Mouse (Mus musculus) kidney, postnatal 0 days (tissue): Measurements from ENCODE around the gene Cars2. TPM values are rescaled to one million over a fixed set of nuclear protein-coding genes. Genes with fewer than 3 reads are reported as not detected.
A peak's percentile ranks its signal among the peaks of the same experiment; 100 is the strongest.
"Not testable (repeated sequence)": the region's sequence is repeated elsewhere in the genome, so short reads cannot be mapped to it uniquely, and the experiment has no call there.

Experiments
- ATAC-seq: fragments of 200-750 bp; cut with Nextera tagmentation; replicated peaks from 2 replicates; pipeline ENCODE4 v1.8.0; 2017; ENCODE audit warnings: low read depth, moderate number of reproducible peaks, moderate TSS enrichment, moderate library complexity; ENCODE audit not compliant: low FRiP score
- DNase-seq: peaks from one replicate; pipeline ENCODE4 v3.0.0-alpha.2; 2016; ENCODE audit warnings: low spot score
- H3K27ac ChIP-seq: fragments of 300-500 bp; sonication (generic); 2 replicates; pipeline ENCODE4 v1.5.1; 2014; ENCODE audit warnings: mild to moderate bottlenecking
- H3K27me3 ChIP-seq: fragments of 300-500 bp; sonication (generic); 2 replicates; pipeline ENCODE4 v1.6.1; 2014; ENCODE audit warnings: low read length, mixed read lengths; ENCODE audit not compliant: insufficient read depth
- H3K36me3 ChIP-seq: fragments of 300-500 bp; sonication (generic); 2 replicates; pipeline ENCODE4 v1.6.1; 2014; ENCODE audit warnings: low read length, mixed read lengths; ENCODE audit not compliant: insufficient read depth
- H3K4me1 ChIP-seq: fragments of 300-500 bp; sonication (generic); replicated peaks from 2 replicates; pipeline ENCODE4 v1.6.1; 2014; ENCODE audit warnings: antibody characterized with exemption, low read length, mixed read lengths; ENCODE audit not compliant: insufficient read depth
- H3K4me2 ChIP-seq: fragments of 300-500 bp; sonication (generic); 2 replicates; pipeline ENCODE4 v1.6.1; 2014; ENCODE audit warnings: mild to moderate bottlenecking, low read length, moderate library complexity, mixed read lengths
- H3K4me3 ChIP-seq: fragments of 300-500 bp; sonication (generic); replicated peaks from 2 replicates; pipeline ENCODE4 v1.5.1; 2014; ENCODE audit warnings: low read depth, low read length
- H3K9ac ChIP-seq: fragments of 300-500 bp; sonication (generic); 2 replicates; pipeline ENCODE4 v1.6.1; 2014; ENCODE audit warnings: low read depth, low read length
- H3K9me3 ChIP-seq: fragments of 300-500 bp; sonication (generic); replicated peaks from 2 replicates; pipeline ENCODE4 v1.6.1; 2016; ENCODE audit warnings: low read length, inconsistent platforms, mixed read lengths
- CTCF ChIP-seq: IDR thresholded peaks from 2 replicates; pipeline ENCODE4 v1.5.1; 2016; ENCODE audit warnings: antibody characterized with exemption, low read depth, mild to moderate bottlenecking, moderate library complexity
- WGBS: fragments of 180-500 bp; shearing (Covaris S2); extraction: QIAGEN DNeasy Blood & Tissue Kit; methylation state at CpG from one replicate; pipeline ENCODE4 v1.1.7; 2014; 5-methylcytosine and 5-hydroxymethylcytosine counted together
- polyA plus RNA-seq: library from polyadenylated mRNA; unstranded; fragments of >200 nt; fragmentation: Nextera tagmentation; extraction: Ambion mirVana; gene quantifications from 2 replicates; pipeline ENCODE4 v1.2.1, GENCODE M21; 2015

Cars2 gene
- polyA plus RNA-seq, 1 experiment from 2014 or later: 16.7 TPM

DNA sequence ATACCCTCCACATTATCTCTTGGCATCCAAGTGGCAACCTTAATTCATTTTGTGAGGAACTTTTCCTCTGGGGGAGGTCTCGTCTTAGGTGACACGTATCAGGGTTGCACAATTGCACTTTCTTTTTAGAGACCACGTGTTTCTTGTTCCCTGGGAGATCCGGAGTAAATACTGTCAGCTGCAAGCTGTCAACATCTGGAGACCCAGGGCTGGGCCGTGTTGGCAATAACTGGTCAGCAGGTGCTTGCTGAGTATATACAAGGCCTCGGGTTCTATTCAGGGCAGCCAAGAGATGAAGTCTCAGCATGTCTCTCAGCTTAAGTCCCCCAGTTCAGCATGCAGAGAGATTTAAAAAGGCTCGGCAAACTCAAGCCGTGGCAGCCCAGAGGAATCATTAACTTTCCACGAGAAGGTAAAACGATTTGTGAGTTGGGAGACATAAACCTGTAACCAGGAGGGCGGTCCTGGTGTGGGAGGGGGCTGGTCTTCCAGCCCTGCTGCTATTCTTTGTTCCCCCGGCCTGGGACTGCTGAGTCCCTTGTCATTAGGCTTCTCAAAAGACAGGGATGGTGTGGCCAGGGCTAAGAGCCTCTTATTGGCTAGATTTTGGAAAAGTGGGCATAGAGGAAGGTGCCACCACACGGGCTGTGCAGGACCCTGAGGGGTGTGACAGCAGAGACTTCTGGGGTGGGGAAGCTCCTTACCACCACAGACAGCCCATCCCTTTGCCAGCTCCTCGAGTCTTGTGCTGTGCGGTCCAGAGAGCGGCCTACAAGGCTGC lies 25.2 kb upstream of the Cars2 start:
- no peaks in the 10 kb centered on the region for H3K9me3 ChIP-seq
- DNase-seq: peak; percentile 64
- no peak for ATAC-seq

DNA sequence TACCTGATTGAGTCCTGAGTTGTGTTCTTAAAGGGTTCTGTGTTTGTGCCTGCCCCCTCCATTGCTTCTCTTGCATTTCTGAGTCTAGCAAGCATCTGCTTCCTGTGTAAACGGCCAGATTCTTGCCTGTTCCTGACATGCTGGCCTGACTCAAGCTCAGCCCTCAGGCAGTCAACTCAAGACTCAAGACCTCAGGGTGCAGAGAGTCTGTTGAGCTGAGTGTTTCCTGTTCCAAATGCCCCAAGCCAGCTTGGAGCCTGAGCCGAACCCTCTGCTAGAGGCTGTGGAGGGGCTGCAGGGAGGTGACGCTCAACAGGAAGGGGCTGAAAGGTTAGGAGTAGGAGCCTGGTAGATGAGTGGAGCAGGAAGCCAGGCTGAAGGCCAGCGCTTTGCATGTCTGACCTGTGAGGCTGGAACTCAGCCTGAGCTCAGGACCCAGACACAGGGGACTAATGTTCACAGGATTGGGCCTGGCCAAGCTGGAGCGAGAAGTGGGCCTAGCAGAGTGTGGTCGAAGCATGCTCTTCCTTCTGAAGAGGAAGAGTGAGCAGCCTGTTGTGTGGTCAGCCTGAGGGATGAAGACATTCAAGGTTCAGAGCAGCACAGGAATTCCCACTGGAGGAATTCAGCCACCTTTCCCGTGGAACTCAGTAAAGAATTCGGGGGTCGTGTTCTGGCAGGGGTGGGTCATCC lies 24.5 kb upstream of the Cars2 start:
- no peak for TF ChIP-seq CTCF
- no peak overlapping the region for H3K4me3 ChIP-seq
- 48% methylated on average over 9 of the region's 9 CpGs for WGBS
- ATAC-seq (peak; percentile 65), DNase-seq (peak; percentile 33)
- H3K9ac ChIP-seq: no peak overlapping the region
- H3K27me3 ChIP-seq: no peaks in the 10 kb centered on the region
- H3K4me1 ChIP-seq: peaks cover 12% of the 10 kb centered on the region; the same call in 1 of the 2 replicates
- H3K9me3 ChIP-seq: no peaks in the 10 kb centered on the region
- H3K4me2 ChIP-seq: no peak overlapping the region
- H3K36me3 ChIP-seq: no peaks in the 10 kb centered on the region
- H3K27ac ChIP-seq: peak overlapping the region; percentile 63

More for the DNA sequence above, 25.2 kb upstream of the Cars2 start:
- H3K9ac ChIP-seq: no peak overlapping the region
- H3K4me1 ChIP-seq: peaks cover 12% of the 10 kb centered on the region; the same call in 1 of the 2 replicates
- 40% methylated on average over 16 of the region's 16 CpGs for WGBS
- no peak overlapping the region for H3K4me3 ChIP-seq
- H3K27ac ChIP-seq: no peak overlapping the region; the same call in 1 of the 2 replicates
- H3K36me3 ChIP-seq: no peaks in the 10 kb centered on the region
- TF ChIP-seq CTCF: no peak
- H3K27me3 ChIP-seq: no peaks in the 10 kb centered on the region
- H3K4me2 ChIP-seq: no peak overlapping the region

DNA sequence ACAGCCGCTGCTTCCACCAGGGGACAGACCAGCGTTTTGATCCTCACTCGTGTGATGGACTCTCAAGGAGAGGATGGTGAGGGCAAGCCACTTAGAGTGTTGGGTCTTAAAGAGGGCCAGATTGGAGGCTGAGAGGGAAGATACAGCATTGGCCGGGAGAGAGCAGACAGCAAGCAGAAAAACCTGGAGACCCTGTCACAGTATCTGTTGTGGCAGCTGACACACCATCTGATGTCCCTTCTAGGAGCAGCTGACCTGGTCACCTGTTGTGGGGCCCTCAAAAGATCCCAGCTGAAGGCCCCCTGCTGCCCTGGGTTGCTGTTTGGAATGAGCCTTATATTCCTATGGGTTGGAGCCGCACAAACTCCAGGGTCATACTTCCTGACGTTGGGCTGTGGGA lies 21.8 kb upstream of the Cars2 start:
- no peak for DNase-seq
- 78% methylated on average over 6 of the region's 6 CpGs for WGBS
- TF ChIP-seq CTCF: no peak

DNA sequence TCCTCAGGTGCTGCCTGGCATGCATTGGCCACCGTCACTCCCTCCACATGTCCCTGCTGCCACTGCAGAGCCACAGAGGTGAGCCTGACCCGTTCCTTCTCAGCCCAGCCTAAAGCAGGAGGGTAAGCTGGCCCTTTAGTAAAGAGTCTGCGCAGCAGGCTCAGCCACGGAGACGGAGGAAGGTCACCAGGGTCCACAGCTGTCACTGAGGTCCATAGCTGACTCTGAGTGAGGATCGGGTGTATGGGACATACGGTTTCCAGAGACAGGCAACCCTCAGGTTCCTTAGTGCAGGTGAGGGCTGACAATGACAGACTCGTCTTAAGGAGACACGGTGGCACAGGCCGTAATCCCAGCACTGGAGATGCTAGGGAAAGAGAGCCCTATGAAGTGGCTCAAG lies 21.4 kb upstream of the Cars2 start:
- ATAC-seq (no peak), DNase-seq (no peak)
- H3K27me3 ChIP-seq: no peaks in the 10 kb centered on the region
- no peak overlapping the region for H3K27ac ChIP-seq
- no peaks in the 10 kb centered on the region for H3K9me3 ChIP-seq
- no peak for TF ChIP-seq CTCF
- peaks cover 12% of the 10 kb centered on the region; the same call in 1 of the 2 replicates for H3K4me1 ChIP-seq
- no peak overlapping the region for H3K4me3 ChIP-seq
- 84% methylated on average over 10 of the region's 10 CpGs for WGBS
- no peak overlapping the region for H3K9ac ChIP-seq
- no peaks in the 10 kb centered on the region for H3K36me3 ChIP-seq
- no peak overlapping the region for H3K4me2 ChIP-seq

More for the DNA sequence above, 21.8 kb upstream of the Cars2 start:
- H3K4me1 ChIP-seq: peaks cover 12% of the 10 kb centered on the region; the same call in 1 of the 2 replicates
- H3K36me3 ChIP-seq: no peaks in the 10 kb centered on the region
- H3K27me3 ChIP-seq: no peaks in the 10 kb centered on the region
- no peak for ATAC-seq
- no peak overlapping the region for H3K4me3 ChIP-seq
- H3K9ac ChIP-seq: no peak overlapping the region
- H3K4me2 ChIP-seq: no peak overlapping the region
- no peak overlapping the region for H3K27ac ChIP-seq
- no peaks in the 10 kb centered on the region for H3K9me3 ChIP-seq

DNA sequence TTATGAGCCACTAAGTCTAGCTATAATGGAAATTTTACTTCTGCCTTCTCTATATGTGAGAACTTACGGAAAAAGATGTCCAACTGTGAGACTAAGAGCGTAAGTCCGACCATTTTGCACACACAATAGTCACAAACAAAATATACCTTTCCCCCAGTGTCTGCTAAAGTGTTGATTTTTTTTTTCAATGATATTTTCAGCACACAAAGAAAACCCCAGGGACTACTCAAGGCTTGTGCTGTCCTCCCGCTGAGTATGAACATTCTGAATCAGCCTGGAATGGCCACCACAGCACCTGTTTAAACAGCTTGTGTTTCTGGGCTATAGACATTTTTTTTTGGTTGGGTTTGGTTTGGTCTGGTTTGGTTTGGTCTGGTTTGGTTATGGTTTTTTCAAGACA lies 20.2 kb upstream of the Cars2 start:
- no peaks in the 10 kb centered on the region for H3K36me3 ChIP-seq
- no peak overlapping the region for H3K9ac ChIP-seq
- DNase-seq (no peak), ATAC-seq (no peak)
- H3K9me3 ChIP-seq: no peaks in the 10 kb centered on the region
- no peak overlapping the region for H3K27ac ChIP-seq
- no peak overlapping the region for H3K4me2 ChIP-seq
- TF ChIP-seq CTCF: no peak
- WGBS: 95% methylated on average over 4 of the region's 4 CpGs
- H3K27me3 ChIP-seq: no peaks in the 10 kb centered on the region
- no peak overlapping the region for H3K4me3 ChIP-seq
- peaks cover 8% of the 10 kb centered on the region; the same call in 1 of the 2 replicates for H3K4me1 ChIP-seq

DNA sequence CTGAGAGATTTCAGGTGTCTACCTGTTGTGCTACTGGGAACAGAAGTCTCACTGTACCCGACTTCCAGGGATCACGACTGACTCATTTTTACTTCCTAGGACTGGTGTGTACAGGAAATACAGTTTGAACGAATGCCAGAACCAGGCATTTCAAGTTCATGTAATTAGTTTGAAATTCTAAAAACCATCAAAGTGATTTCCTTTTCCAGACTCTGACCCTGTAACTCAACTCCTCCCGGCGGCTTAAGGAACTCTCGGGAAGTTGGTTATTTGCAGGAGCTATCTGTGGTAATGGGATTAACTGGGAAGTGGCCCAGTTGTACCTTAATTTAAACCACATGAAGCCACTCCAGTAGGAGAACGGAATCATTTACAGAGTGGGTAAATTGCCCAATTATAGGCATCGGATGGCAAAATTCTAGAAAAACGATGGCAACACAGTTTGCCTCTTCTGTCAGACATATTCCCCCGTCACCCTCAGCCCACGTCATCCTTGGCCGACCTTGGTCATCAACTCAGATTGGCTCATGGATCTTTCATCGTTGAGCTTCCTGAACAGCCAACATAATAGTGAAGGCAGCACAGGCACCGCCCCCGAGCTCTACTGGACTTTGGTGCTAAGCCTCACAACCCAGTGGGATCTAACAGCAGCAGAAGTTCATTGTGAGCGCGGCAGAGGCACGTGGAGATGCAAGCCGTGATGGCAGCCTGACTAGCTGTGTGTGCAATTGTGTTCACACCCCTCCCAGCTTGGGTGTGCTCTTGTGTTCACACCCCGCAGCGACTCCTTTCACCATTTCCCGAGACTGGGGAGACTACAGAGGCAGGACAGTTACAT lies 18.9 kb upstream of the Cars2 start:
- H3K9me3 ChIP-seq: no peaks in the 10 kb centered on the region
- 74% methylated on average over 22 of the region's 22 CpGs for WGBS
- H3K4me3 ChIP-seq: no peak overlapping the region
- TF ChIP-seq CTCF: no peak
- H3K4me2 ChIP-seq: no peak overlapping the region
- no peaks in the 10 kb centered on the region for H3K4me1 ChIP-seq
- H3K36me3 ChIP-seq: no peaks in the 10 kb centered on the region
- ATAC-seq (no peak), DNase-seq (no peak)
- H3K9ac ChIP-seq: no peak overlapping the region
- no peaks in the 10 kb centered on the region for H3K27me3 ChIP-seq
- no peak overlapping the region for H3K27ac ChIP-seq

DNA sequence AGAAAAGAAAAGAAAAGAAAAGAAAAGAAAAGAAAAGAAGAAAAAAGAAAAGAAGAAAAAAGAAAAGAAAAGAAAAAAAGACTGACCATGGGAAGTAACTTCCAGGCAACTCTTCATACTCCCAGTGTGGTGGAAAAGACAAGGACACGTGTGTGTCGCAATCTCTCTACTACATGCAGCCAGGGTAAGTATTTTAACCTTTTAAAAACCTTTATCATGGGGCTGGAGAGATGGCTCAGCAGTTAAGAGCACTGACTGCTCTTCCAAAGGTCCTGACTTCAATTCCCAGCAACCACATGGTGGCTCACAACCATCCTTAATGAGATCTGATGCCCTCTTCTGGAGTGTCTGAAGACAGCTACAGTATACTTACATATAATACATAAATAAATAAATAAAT lies 17.6 kb upstream of the Cars2 start:
- not testable (repeated sequence) for ATAC-seq, DNase-seq, H3K9me3 ChIP-seq, H3K4me1 ChIP-seq, H3K27ac ChIP-seq, H3K36me3 ChIP-seq, H3K9ac ChIP-seq, H3K4me3 ChIP-seq, H3K27me3 ChIP-seq, H3K4me2 ChIP-seq
- 96% methylated on average over 2 of the region's 2 CpGs for WGBS
